ENCODE assay signal across 22 mouse cellular contexts in the genomic region with DNA sequence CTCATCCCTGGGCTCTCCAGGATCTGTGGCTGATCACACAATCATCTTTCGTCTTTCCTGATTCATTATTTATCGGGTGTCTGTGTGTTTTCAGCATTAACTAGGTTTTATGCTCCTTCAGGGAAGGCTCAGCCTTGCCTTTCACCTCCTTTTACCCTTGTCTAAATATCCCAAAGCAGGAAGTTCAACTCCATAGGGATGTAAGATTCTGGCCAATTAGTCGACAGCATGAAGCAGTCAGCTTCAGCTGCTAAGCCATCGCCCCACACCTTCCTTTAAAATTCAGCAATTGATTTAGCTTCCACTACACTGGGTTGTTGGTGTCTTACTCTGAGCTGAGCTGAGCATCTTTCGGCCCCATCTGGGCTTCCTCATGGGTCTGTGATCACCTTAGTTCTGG.
DNase-seq lines count a peak whose midpoint lies in the region; ATAC-seq and TF ChIP-seq lines count a peak whose summit lies in the region.
"Had no signal": no experiment of that assay in that cellular context is flagged by ENCODE, and none has a peak within 500 bp of the region (broad histone marks: within the 10 kb centered on the region; RNA-seq: fewer than 3 reads in every experiment).

No protein-coding gene starts in this region.

- H3K27ac ChIP-seq in midbrain, embryonic 14.5 days (replicated peaks; ENCODE audit: low read depth, low read length): 0 out of 2 replicates have a peak overlapping the region, but pooled peaks have one; percentile 38
- H3K27ac ChIP-seq in midbrain, embryonic 11.5 days (ENCODE audit: low read depth, low read length): no peak overlapping the region
- H3K27ac ChIP-seq in midbrain, embryonic 16.5 days (ENCODE audit: low read length): no peak overlapping the region
- H3K27ac ChIP-seq: embryonic facial prominence, embryonic 13.5 days; embryonic facial prominence, embryonic 15.5 days; forebrain, embryonic 10.5 days; forebrain, embryonic 12.5 days had no signal

- H3K9ac ChIP-seq in midbrain, embryonic 14.5 days (replicated peaks; ENCODE audit: low read length): no peak overlapping the region
- no peak overlapping the region for H3K9ac ChIP-seq in midbrain, embryonic 11.5 days (ENCODE audit: low read length)
- no peak overlapping the region for H3K9ac ChIP-seq in midbrain, embryonic 16.5 days (ENCODE audit: low read depth, low read length)
- H3K9ac ChIP-seq: embryonic facial prominence, embryonic 13.5 days; embryonic facial prominence, embryonic 15.5 days; forebrain, embryonic 12.5 days had no signal

- no peaks in the 10 kb centered on the region for H3K36me3 ChIP-seq in midbrain, embryonic 14.5 days (ENCODE audit: control insufficient read depth, insufficient read depth, low read length)
- no peaks in the 10 kb centered on the region for H3K36me3 ChIP-seq in midbrain, embryonic 11.5 days (ENCODE audit: control insufficient read depth, insufficient read depth, low read length)
- H3K36me3 ChIP-seq in midbrain, embryonic 16.5 days (ENCODE audit: control insufficient read depth, insufficient read depth, low read length): no peaks in the 10 kb centered on the region
- H3K36me3 ChIP-seq: embryonic facial prominence, embryonic 13.5 days; embryonic facial prominence, embryonic 15.5 days; forebrain, embryonic 10.5 days; forebrain, embryonic 12.5 days had no signal

- TF ChIP-seq POLR2A in brain, embryonic 14.5 days (IDR thresholded peaks at IDR 0.05; ENCODE audit: borderline replicate concordance, extremely low read depth, insufficient read depth, insufficient read length, poor library complexity, severe bottlenecking): no peak

- peaks cover 3% of the 10 kb centered on the region; the same call in 1 of the 2 replicates for H3K9me3 ChIP-seq in midbrain, embryonic 14.5 days (ENCODE audit: control insufficient read depth, low read length)
- no peaks in the 10 kb centered on the region for H3K9me3 ChIP-seq in midbrain, embryonic 11.5 days (ENCODE audit: control insufficient read depth, low read length)
- no peaks in the 10 kb centered on the region for H3K9me3 ChIP-seq in midbrain, embryonic 16.5 days (replicated peaks; ENCODE audit: control insufficient read depth, low read length, poor library complexity, severe bottlenecking)
- H3K9me3 ChIP-seq: embryonic facial prominence, embryonic 13.5 days; embryonic facial prominence, embryonic 15.5 days; forebrain, embryonic 10.5 days; forebrain, embryonic 12.5 days had no signal

- ATAC-seq in midbrain, embryonic 14.5 days (ENCODE audit: low FRiP score, low TSS enrichment): no peak; the same call in 1 of the 2 replicates
- ATAC-seq in midbrain, embryonic 11.5 days (ENCODE audit: low FRiP score): no peak
- ATAC-seq in midbrain, embryonic 16.5 days: peak; percentile 71
- ATAC-seq: forebrain, embryonic 14.5 days; forebrain, embryonic 16.5 days had no signal

- H3K4me1 ChIP-seq in midbrain, embryonic 14.5 days (ENCODE audit: control insufficient read depth, insufficient read depth, low read length): no peaks in the 10 kb centered on the region
- no peaks in the 10 kb centered on the region for H3K4me1 ChIP-seq in midbrain, embryonic 11.5 days (ENCODE audit: control insufficient read depth, insufficient read depth, low read length)
- H3K4me1 ChIP-seq in midbrain, embryonic 16.5 days (ENCODE audit: control insufficient read depth, insufficient read depth, low read length): no peaks in the 10 kb centered on the region
- H3K4me1 ChIP-seq: embryonic facial prominence, embryonic 13.5 days; embryonic facial prominence, embryonic 15.5 days; forebrain, embryonic 10.5 days; forebrain, embryonic 12.5 days had no signal

- TF ChIP-seq CTCF in brain, embryonic 14.5 days (IDR thresholded peaks at IDR 0.05; ENCODE audit: borderline replicate concordance, extremely low read depth, insufficient read depth, insufficient read length): no peak

- no peak overlapping the region for H3K4me2 ChIP-seq in midbrain, embryonic 14.5 days (ENCODE audit: low read length)
- H3K4me2 ChIP-seq in midbrain, embryonic 11.5 days: no peak overlapping the region
- no peak overlapping the region for H3K4me2 ChIP-seq in midbrain, embryonic 16.5 days (ENCODE audit: low read length)
- H3K4me2 ChIP-seq: embryonic facial prominence, embryonic 13.5 days; embryonic facial prominence, embryonic 15.5 days; forebrain, embryonic 12.5 days had no signal

- intact Hi-C loops in gastrocnemius, postnatal 36 days (cut with DNase I): no loop called here

- peak; percentile 32 for DNase-seq in midbrain, embryonic 14.5 days
- no peak for DNase-seq in midbrain, embryonic 11.5 days (ENCODE audit: low spot score, missing footprints)
- DNase-seq in brain, embryonic 14.5 days (ENCODE audit: low read depth): peak; percentile 37
- no peak for DNase-seq in gastrocnemius, postnatal 36 days
- DNase-seq: adrenal gland, adult 2 months; adrenal gland, postnatal 14 days; adrenal gland, postnatal 36 days; cerebellum, adult 11 months; cerebellum, adult 18-20 months; cerebellum, adult 8-10 months; cerebellum, adult 9-11 months; cerebellum, postnatal 14 days; cerebellum, postnatal 36 days; embryo, embryonic 11 days had no signal

- WGBS in midbrain, embryonic 14.5 days: 70% methylated on average over 5 of the region's 5 CpGs
- WGBS in midbrain, embryonic 11.5 days: 83% methylated on average over 5 of the region's 5 CpGs
- WGBS in midbrain, embryonic 16.5 days: 70% methylated on average over 5 of the region's 5 CpGs

- no peaks in the 10 kb centered on the region for H3K27me3 ChIP-seq in midbrain, embryonic 14.5 days (ENCODE audit: control insufficient read depth, insufficient read depth, low read length)
- no peaks in the 10 kb centered on the region for H3K27me3 ChIP-seq in midbrain, embryonic 11.5 days (ENCODE audit: control insufficient read depth, insufficient read depth, low read length)
- no peaks in the 10 kb centered on the region for H3K27me3 ChIP-seq in midbrain, embryonic 16.5 days (ENCODE audit: control insufficient read depth, insufficient read depth, low read depth, low read length)
- H3K27me3 ChIP-seq: embryonic facial prominence, embryonic 13.5 days; embryonic facial prominence, embryonic 15.5 days; forebrain, embryonic 12.5 days had no signal

- H3K4me3 ChIP-seq in midbrain, embryonic 14.5 days (replicated peaks; ENCODE audit: low read depth, low read length): no peak overlapping the region
- no peak overlapping the region for H3K4me3 ChIP-seq in midbrain, embryonic 11.5 days (ENCODE audit: low read depth, low read length)
- H3K4me3 ChIP-seq in midbrain, embryonic 16.5 days (ENCODE audit: low read depth, low read length): no peak overlapping the region
- H3K4me3 ChIP-seq: embryonic facial prominence, embryonic 13.5 days; embryonic facial prominence, embryonic 15.5 days; erythroblast, embryonic 14.5 days; forebrain, embryonic 10.5 days; forebrain, embryonic 12.5 days had no signal

Comparison
In these comparisons a context has a peak if more than half of its experiments do, and no peak if none do; other contexts are left out.
1. DNase-seq: peak in midbrain, embryonic 14.5 days (single experiment) and brain, embryonic 14.5 days (single experiment); none in midbrain, embryonic 11.5 days (single experiment) and gastrocnemius, postnatal 36 days (0 of 2).